Mouse (Mus musculus) lung, postnatal 0 days (tissue): ENCODE data around the gene Cadps.

Experiments used
- CTCF ChIP-seq: IDR thresholded peaks from 2 replicates; pipeline ENCODE4 v1.5.1; 2016; ENCODE audit warnings: antibody characterized with exemption, mild to moderate bottlenecking
- EP300 ChIP-seq: IDR thresholded peaks from 2 replicates; pipeline ENCODE4 v1.6.1; 2016; ENCODE audit warnings: antibody characterized with exemption, mild to moderate bottlenecking, control low read depth

GRCm38 (mm10) chr14:12715906-12716659, 106.8 kb downstream of the Cadps start:
- TF ChIP-seq CTCF (no peak), EP300 (no peak)
